Mouse (Mus musculus): ENCODE data around the gene Slc38a10. TPM values are rescaled to one million over a fixed set of nuclear protein-coding genes. Genes with fewer than 3 reads are reported as not detected.

Slc38a10 gene
- polyA plus RNA-seq, 1 experiment: 90.4 TPM

DNA sequence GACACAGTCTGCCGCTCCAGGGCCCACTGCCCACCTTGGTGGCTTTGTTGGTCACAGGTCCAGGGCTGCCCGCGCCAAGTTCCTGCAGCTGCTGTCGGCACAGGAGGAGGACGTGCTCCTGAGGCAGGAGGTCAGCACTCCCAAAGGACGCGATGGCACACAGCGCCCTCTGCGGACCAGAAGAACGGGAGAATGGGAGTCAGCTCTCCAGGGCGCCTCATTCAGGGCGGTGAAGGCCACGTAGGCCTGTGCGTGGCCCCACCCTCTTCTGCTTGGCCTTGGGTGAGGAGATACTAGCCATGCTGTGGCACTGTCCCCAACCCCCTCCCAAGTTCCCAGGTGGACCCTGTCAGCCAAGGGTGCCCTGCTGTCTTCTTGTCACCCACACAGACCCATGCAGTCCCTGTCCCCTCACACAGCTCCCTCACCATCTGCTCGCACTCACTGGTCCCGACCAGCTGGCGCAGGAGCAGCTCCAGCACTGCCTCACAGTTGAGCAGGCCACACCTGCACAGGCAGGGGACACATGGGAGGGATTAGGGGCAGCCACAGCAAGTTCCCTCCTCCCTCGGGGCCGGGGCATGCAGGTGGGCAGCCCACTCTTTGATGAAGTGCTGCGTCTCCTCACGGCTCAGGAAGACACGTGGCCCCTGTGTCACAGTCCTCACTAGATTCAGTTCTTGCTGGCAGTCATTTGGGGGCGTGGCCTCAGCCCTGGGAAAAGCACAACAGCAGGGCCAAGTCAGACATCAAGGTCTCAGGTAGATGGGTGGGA, 58.1 kb downstream of the Slc38a10 start:
- peak; percentile 15; the same call in 1 of the 2 replicates for TF ChIP-seq CTCF (IDR thresholded peaks at IDR 0.05; ENCODE audit: control insufficient read depth, insufficient read depth, insufficient replicate concordance, low read depth, low read length)
- TF ChIP-seq POLR2A (IDR thresholded peaks at IDR 0.05; ENCODE audit: control insufficient read depth, low read depth, low read length): no peak
- H3K4me3 ChIP-seq (ENCODE audit: control insufficient read depth, low read depth, low read length): no peak overlapping the region
- no peaks in the 10 kb centered on the region for H3K27me3 ChIP-seq (ENCODE audit: control insufficient read depth, insufficient read depth, low read length)
- no peaks in the 10 kb centered on the region; the same call in 1 of the 2 replicates for H3K36me3 ChIP-seq (ENCODE audit: control insufficient read depth, insufficient read depth, low read length)
- peaks cover 3% of the 10 kb centered on the region; the same call in 1 of the 2 replicates for H3K4me1 ChIP-seq (ENCODE audit: control insufficient read depth, insufficient read depth, low read length)
- no peak overlapping the region for H3K27ac ChIP-seq (ENCODE audit: control insufficient read depth, insufficient read depth, low read depth, low read length)

DNA sequence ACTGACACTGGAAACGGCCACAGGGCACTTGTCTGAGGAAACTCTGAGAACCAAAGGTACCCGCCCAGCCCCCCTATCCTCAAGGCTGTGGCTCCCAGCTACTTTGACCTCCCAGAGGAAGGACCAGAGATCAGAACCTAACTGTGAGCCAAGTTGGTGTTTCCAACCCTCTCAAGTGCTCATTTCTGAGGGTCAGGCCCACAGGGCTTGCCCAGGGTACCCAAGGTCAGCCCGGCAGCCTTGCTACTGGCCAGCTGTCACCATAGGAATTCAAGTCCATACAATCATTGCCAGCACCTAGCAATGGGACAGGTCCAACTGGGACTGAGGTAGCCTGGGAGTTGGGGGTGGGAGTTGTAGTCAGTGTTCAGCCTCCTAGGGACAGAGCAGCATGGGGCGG, 60.5 kb downstream of the Slc38a10 start:
- H3K27me3 ChIP-seq (ENCODE audit: control insufficient read depth, insufficient read depth, low read length): no peaks in the 10 kb centered on the region
- H3K36me3 ChIP-seq (ENCODE audit: control insufficient read depth, insufficient read depth, low read length): no peaks in the 10 kb centered on the region; the same call in 1 of the 2 replicates
- H3K4me3 ChIP-seq (ENCODE audit: control insufficient read depth, low read depth, low read length): no peak overlapping the region
- peaks cover 5% of the 10 kb centered on the region for H3K4me1 ChIP-seq (ENCODE audit: control insufficient read depth, insufficient read depth, low read length)
- no peak overlapping the region for H3K27ac ChIP-seq (ENCODE audit: control insufficient read depth, insufficient read depth, low read depth, low read length)
- no peak; the same call in 1 of the 2 replicates for TF ChIP-seq POLR2A (IDR thresholded peaks at IDR 0.05; ENCODE audit: control insufficient read depth, low read depth, low read length)
- no peak for TF ChIP-seq CTCF (IDR thresholded peaks at IDR 0.05; ENCODE audit: control insufficient read depth, insufficient read depth, insufficient replicate concordance, low read depth, low read length)

DNA sequence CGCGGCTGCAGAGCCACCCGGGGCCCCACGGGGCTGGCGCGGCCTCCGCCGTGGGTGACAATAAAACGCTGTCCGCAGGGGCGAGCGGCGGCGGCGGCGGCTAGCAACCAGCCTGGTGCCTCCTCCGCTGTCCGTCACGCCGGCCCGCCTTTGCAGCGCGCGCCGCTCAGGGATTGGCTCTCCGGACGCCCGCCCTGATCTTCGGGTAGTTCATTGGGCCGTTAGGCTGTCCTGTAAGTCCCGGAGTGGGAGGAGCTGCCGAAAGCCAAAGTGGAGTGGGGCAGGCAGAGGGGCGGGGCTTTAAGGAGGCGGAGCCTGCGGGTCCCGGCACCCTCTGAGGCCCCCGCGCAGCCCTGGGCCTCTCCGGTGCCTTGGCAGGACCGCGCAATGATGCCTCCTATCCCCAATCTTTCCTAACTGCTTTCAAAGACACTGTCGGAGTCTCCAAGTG, 64.4 kb downstream of the Slc38a10 start, which contains the start of gene Cep131:
Gene Cep131 (minus strand): TSS at position 126 of the 451 bp plus-strand sequence.
- peak within 1 kb of the TSS; percentile 39 for H3K27ac ChIP-seq (ENCODE audit: control insufficient read depth, insufficient read depth, low read depth, low read length)

DNA sequence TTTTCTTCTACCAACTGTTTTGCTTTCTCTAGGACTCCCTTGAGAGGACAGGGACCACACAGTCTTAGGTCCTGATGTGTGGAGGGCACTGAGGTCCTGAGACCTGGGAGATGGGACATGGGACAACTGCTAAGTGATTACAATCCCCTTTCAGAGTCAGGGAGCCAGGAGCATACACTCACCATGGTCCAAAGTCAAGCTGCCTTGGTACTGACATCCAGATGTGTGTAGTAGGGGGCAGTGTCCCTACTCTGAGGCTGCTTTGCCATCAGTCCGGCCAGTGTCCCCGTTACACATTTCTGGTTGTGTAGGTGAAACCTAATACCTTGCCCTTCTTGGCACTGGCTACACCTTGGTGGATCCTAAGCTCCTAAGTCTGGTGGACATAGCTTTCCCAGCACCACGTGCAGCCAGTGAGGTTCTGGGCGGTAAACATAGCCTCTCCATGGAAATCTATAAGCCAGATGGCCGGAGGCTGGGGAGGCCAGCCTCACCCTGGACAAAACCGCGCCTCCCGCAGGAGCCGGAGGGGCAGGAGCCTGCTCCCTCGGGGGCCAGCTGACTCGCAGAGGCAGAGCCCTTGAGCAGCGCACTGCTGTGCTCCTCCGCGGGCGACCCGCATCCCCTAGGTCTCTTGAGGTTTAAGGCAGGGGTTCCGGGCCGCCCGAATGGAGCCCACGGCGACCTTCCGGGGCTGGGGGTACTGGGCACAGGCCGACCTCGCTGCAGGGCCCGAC, 65.1 kb downstream of the Slc38a10 start:
- no peaks in the 10 kb centered on the region for H3K27me3 ChIP-seq (ENCODE audit: control insufficient read depth, insufficient read depth, low read length)
- H3K27ac ChIP-seq (ENCODE audit: control insufficient read depth, insufficient read depth, low read depth, low read length): peak overlapping the region; percentile 39
- peaks cover 5% of the 10 kb centered on the region for H3K4me1 ChIP-seq (ENCODE audit: control insufficient read depth, insufficient read depth, low read length)
- H3K36me3 ChIP-seq (ENCODE audit: control insufficient read depth, insufficient read depth, low read length): no peaks in the 10 kb centered on the region; the same call in 1 of the 2 replicates
- H3K4me3 ChIP-seq (ENCODE audit: control insufficient read depth, low read depth, low read length): peak overlapping the region; percentile 85
- no peak for TF ChIP-seq POLR2A (IDR thresholded peaks at IDR 0.05; ENCODE audit: control insufficient read depth, low read depth, low read length)
- TF ChIP-seq CTCF (IDR thresholded peaks at IDR 0.05; ENCODE audit: control insufficient read depth, insufficient read depth, insufficient replicate concordance, low read depth, low read length): no peak

More for the DNA sequence above, 64.4 kb downstream of the Slc38a10 start, which contains the start of gene Cep131:
- Histone ChIP-seq H3K4me3 (ENCODE audit: control insufficient read depth, low read depth, low read length) (peak within 1 kb of the TSS; percentile 85), H3K4me1 (ENCODE audit: control insufficient read depth, insufficient read depth, low read length) (peaks cover 5% of the 10 kb centered on the region), H3K27me3 (ENCODE audit: control insufficient read depth, insufficient read depth, low read length) (no peaks in the 10 kb centered on the region), H3K36me3 (ENCODE audit: control insufficient read depth, insufficient read depth, low read length) (no peaks in the 10 kb centered on the region; the same call in 1 of the 2 replicates)
- TF ChIP-seq POLR2A (IDR thresholded peaks at IDR 0.05; ENCODE audit: control insufficient read depth, low read depth, low read length): no peak
- no peak for TF ChIP-seq CTCF (IDR thresholded peaks at IDR 0.05; ENCODE audit: control insufficient read depth, insufficient read depth, insufficient replicate concordance, low read depth, low read length)

DNA sequence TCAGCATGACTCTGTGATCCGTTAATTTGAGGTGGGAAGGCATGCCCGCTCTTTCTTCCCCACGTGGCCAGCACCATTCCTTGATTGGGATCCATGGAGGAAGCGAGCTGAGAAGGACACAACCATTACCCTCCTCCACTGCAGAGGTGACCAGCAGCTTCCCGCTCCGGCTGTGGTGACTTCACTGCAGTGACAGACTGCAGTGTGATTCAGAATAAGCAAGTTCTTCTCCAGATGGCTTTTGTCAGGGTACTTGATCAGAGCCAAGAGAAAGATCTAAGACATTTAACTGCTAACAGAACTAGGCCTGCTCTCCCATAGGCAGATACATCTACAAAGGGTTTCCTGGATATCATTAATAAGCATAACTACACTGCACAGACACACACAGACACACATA, 70.9 kb downstream of the Slc38a10 start:
- Histone ChIP-seq H3K4me3 (ENCODE audit: control insufficient read depth, low read depth, low read length) (no peak overlapping the region), H3K27ac (ENCODE audit: control insufficient read depth, insufficient read depth, low read depth, low read length) (no peak overlapping the region), H3K27me3 (ENCODE audit: control insufficient read depth, insufficient read depth, low read length) (no peaks in the 10 kb centered on the region), H3K36me3 (ENCODE audit: control insufficient read depth, insufficient read depth, low read length) (no peaks in the 10 kb centered on the region; the same call in none of the 2 replicates), H3K4me1 (ENCODE audit: control insufficient read depth, insufficient read depth, low read length) (no peaks in the 10 kb centered on the region)
- TF ChIP-seq CTCF (IDR thresholded peaks at IDR 0.05; ENCODE audit: control insufficient read depth, insufficient read depth, insufficient replicate concordance, low read depth, low read length) (no peak), POLR2A (IDR thresholded peaks at IDR 0.05; ENCODE audit: control insufficient read depth, low read depth, low read length) (no peak)

DNA sequence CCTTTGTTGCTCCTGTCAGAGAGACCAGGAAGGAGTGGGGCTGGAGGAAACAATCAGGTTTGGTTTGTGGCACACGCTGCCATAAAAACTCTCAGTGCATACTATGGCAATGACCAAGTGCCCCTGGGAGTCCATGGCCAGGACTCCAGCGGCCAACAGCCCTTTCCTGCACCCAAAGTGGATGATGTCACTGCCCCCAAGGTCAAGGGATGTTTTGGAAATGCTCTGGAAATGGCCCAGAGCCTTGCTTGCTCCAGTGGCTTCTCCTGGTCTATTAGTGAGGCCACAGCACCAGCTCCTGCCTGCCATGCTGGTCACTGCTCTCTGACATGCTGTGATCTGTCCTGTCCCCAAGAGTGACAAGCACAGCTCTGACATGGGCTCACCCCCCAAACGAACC, 75.0 kb downstream of the Slc38a10 start:
- no peak overlapping the region for H3K27ac ChIP-seq (ENCODE audit: control insufficient read depth, insufficient read depth, low read depth, low read length)
- no peaks in the 10 kb centered on the region; the same call in 1 of the 2 replicates for H3K4me1 ChIP-seq (ENCODE audit: control insufficient read depth, insufficient read depth, low read length)
- no peaks in the 10 kb centered on the region; the same call in none of the 2 replicates for H3K36me3 ChIP-seq (ENCODE audit: control insufficient read depth, insufficient read depth, low read length)
- TF ChIP-seq CTCF (IDR thresholded peaks at IDR 0.05; ENCODE audit: control insufficient read depth, insufficient read depth, insufficient replicate concordance, low read depth, low read length): no peak
- no peak for TF ChIP-seq POLR2A (IDR thresholded peaks at IDR 0.05; ENCODE audit: control insufficient read depth, low read depth, low read length)
- H3K4me3 ChIP-seq (ENCODE audit: control insufficient read depth, low read depth, low read length): no peak overlapping the region
- H3K27me3 ChIP-seq (ENCODE audit: control insufficient read depth, insufficient read depth, low read length): no peaks in the 10 kb centered on the region
